Mouse (Mus musculus) gastrocnemius, postnatal 36 days (tissue): ENCODE data around the gene Sptbn2. TPM values are rescaled to one million over a fixed set of nuclear protein-coding genes. Genes with fewer than 3 reads are reported as not detected.
A peak's percentile ranks its signal among the peaks of the same experiment; 100 is the strongest.

ENCODE experiments used
- DNase-seq, 2 experiments: peaks; one replicate each; pipeline ENCODE4 v3.0.0; 2022
- intact Hi-C: fragments of 180-260 bp; cut with DNase I; formaldehyde crosslinking; loops from one replicate; pipeline ENCODE4 v1.15.1; 2025
- long read RNA-seq, 2 experiments: library from polyadenylated mRNA; stranded (forward); transcript quantifications; one replicate each; pipeline ENCODE4 v2.0.0; 2021
- total RNA-seq, 2 experiments: library from RNA; stranded (reverse); gene quantifications; 2 replicates each; pipeline ENCODE4 v1.2.3; 2021

Gene Sptbn2
- total RNA-seq, result under 1 TPM in 1 of 2 experiments, not detected in 1; 0.05 TPM
- long read RNA-seq, experiment 1, result 0 reads
- long read RNA-seq, experiment 2, result 0 reads

DNA sequence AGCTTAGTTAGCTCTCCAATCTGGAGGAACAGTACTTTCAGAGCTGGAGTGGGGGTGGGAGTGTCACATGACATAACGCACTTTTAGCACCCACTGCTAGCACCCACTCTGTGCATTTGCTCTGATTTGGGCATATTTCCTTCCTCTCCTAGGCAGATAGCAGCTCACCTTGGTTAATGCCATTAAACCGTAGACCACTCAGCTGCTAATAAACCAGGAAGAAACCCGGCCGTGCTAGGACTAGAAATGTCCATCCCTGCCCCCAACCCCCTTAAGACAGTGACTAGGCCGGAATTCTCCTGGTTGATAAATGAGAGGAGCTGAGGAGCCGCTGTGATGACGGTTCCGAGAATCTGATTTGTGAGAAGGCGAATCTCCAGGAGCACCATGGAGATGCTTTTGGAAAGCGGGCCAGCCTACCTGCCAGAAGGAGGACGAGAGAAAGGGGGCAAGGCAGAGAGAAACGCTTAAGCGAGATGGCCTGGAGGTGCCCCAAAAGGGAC is at the start of gene Sptbn2:
Sptbn2 (plus strand) TSS at position 70 of the 503 bp plus-strand sequence.
- intact Hi-C loops, result no loop called here

DNA sequence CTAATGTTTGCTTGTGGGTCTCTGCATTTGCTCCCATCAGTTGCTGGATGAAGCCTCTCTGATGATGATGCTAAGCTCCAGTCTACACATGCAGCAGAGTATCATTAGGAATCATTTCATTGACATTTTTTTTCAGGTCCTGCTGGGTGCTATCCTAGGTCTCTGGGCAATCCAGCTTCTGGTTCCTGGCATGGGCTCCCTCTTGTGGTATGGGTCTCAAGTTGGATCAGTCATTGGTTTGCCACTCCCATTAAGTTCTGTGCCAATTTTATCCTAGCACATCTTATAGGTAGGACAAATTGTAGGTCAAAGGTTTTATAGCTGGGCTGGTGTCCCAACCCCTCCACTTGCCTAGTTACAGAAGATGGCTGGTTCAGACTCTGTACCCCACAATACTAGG is 44.2 kb upstream of the Sptbn2 start:
- intact Hi-C loops, result no loop called here
- no peak for DNase-seq

More for the DNA sequence above, at the start of gene Sptbn2:
- DNase-seq, result no peak

DNA sequence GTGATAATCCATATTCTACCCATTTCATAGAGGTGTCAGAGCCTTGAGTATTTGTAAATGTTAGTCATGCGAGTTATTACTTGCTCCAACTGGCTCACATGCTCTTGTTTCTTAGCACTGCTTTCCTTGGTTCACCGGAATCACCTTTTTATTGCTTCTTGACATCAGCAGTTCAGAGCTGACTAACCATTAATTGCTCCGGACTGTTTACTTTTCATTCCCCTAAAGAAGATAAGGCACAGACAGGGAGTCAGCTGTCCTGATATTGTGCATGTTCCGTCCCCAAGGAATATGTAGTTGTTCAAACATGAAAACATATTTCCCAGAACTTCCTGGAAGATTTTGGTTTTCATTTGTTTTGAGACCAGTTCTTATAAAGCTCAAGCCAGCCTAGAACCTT is 40.2 kb upstream of the Sptbn2 start:
- intact Hi-C loops, result no loop called here
- DNase-seq, result no peak

DNA sequence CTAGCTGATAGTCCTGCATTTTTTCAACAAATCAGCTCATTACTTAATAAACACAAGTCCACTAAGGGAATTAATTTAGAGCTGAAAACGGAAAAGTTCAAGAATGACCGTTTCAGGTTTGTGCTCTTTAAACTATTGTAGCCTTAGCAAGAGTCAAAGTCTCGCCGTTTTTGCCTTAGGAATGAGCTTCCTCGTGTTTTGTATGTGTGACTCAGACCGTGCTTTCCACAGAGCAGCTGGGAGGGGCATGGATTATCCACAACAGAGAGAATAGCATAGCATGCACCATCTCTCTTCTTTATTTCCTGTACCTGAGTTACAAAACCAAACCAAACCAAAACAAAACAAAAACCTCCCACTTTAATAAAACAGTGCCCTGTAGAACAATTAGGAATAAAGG is 38.6 kb upstream of the Sptbn2 start:
- intact Hi-C loops, result no loop called here
- DNase-seq, result no peak

DNA sequence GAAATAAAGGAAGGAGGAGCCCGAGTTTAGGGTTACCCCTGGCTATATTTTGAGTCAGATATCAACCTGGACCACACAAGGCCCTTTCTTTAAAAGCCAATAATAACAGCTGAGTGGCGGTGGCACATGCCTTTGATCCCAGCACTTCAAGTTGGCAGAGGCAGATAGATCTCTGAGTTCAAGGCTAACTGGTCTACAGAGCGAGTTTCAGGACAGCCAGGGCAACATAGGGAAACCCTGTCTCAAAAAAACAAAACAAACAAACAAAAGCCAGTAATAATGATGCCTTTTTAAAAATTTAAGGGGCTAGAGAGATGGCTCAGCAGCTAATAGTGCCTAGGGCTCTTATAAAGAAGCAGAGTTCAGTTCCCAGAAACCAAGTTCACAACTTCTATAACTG is 16.6 kb upstream of the Sptbn2 start:
- intact Hi-C loops, result no loop called here
- DNase-seq, result no peak

DNA sequence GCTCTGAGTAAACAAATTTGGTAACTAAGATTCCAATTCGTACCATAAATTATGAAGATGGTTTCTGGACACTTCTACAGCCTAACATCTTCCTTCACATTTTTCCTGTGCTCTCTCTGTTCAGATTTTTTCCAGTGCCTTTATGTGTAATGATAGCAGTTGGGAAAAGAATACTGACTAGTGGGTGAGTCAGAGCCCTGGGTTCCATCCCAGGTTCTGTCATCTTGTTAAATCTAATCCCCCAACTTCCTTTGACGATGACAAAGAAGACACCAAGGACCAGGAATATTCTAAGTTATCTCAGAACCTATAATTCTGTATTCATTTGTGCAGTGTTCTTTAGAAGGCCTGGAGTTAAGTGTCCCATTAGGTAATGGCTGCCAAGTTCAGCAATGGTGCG is 13.8 kb upstream of the Sptbn2 start:
- intact Hi-C loops, result no loop called here
- no peak for DNase-seq

DNA sequence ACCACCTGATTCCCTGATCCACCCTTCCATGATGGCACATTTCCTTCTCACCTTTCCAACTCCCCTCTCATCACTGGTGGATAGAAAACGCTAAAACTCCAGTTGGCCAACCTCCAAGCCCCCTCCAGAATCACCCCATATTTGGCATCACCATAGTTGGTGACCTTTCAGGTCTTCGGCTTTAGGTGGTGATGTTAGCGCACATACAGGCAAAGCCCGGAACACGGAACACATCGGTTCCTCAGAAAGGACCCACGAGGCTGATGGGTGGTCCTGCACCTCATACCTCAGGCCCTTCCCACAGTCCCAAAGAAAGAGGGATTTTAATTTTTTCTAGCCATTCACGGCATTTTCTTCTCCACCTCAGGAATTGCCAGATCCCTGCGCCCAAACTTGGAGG is 13.2 kb upstream of the Sptbn2 start:
- DNase-seq, result no peak
- intact Hi-C loops, result no loop called here

DNA sequence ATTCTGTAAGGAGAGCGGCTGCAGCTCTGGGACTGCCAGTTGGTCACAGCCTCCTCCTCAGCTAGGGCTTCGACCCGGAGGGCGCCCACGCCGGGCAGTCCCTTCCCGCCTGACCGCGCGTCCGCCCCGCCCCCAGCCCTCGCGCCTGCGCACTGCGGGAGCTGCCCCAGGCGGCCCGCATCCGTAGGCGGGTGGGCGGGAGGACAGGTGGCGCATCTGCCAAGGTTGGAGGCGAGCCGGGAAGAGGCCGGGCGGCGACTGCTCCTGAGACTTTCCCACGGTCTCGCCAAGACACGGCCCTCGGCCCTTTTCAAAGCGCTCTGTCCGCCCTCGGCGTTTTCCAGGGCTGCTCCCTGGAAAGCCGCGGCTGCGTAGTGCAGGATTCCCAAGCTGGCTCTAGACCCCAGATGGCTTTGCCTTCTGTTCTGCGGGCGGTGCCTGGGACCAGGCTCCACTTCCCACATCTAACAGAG is 12.7 kb upstream of the Sptbn2 start, which contains the start of gene Gm960:
Gm960 (minus strand) TSS at position 464 of the 473 bp plus-strand sequence.
- intact Hi-C loops, result no loop called here
- peak; percentile 34 to 65 for DNase-seq

DNA sequence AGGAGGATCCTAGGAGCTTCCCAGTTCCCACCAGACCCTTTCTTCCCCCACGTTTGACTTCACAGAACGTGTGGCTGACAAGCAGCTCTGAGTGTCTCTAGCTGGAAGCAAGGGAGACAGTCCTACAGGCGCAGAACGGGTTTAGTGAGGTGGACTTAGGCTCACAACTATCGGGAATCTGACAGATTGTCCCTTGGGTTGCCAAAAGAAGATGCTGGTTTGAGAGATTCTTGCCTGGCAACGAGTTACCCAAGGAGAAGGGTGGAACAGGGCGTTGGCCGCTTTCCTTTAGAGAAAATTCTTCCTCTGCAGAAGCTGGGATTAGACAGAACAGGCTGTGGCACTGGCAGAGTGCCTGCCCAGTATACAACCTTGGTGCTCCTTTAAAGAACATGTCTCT is 12.1 kb upstream of the Sptbn2 start:
- intact Hi-C loops, result no loop called here

DNA sequence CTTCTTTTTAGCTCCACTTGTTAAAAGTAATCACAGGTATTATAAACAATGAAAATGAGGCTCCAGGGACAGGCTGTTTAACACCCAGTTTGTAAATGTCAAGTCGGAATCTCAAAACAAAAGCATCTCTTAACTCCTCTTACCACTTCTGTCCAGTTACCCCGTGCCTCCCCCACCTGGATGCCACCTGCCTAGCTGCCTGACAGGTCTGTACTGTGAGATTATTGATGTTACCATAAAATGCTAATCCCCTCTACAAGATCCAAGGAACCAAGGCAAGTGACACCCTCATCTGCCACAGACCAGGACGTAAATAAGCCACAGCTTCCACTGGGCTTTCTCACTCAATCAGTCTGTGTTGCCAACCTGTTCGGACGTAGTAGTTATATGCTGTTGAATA is 11.1 kb upstream of the Sptbn2 start:
- intact Hi-C loops, result no loop called here
- no peak for DNase-seq

More for the DNA sequence above, 12.1 kb upstream of the Sptbn2 start:
- DNase-seq, result no peak

DNA sequence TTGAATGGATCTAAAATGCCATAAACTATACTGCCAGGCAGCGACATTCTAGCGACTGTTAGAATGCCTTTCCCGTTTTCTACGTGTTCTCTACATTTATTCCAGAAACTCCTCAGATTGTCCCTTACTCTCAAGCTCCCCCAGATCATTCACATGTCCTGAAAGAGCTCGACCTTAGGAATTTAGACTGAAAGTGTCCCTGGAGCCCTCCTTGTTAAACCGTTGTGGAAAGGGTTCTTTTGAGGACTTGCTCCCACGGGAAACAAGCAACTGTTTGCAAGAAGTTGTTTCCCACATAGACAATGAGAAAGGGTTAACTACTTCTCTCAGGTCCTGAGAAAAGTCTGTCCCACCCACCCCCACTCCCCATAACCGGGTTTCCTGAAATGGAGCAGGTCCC is 10.3 kb upstream of the Sptbn2 start:
- DNase-seq, result no peak
- intact Hi-C loops, result no loop called here

DNA sequence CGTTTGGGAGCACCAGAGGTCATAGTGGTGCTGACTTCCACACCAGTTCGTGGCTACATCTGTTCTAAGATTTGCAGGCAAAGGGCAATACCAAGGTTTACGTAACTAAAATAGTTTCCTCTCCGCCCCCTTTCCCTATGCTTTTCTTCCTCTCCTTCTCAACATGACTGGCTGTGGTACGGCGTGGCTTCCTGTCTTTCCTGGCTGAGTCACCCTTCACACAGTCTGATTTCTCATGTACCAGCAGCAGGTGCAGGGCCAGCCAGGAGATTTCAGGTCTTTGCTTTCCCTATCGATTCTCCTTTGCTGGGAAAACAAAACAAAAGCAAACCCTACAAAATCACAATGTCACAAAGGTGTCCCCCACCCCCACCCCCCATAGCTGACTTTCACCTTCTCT is 9.7 kb upstream of the Sptbn2 start:
- intact Hi-C loops, result no loop called here
- DNase-seq, result no peak

DNA sequence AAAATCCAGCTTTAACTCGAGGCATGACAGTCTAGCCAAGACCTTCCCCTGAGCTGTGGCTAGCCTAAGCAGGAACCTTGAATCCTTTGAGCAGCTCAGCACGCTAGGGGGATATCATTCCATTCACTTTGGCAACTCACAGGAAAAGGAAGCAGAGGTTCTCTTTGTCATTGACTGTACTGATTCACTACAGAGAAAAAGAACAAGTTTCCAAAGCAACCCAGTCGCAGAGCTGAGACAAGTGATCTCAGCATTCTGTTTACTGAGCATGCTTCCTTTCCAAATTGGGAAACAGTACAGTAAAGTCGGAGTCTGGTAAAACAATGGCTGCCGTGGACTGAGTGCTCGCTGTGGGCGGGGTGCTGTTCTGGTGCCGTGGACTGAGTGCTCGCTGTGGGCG is 2.2 kb upstream of the Sptbn2 start:
- intact Hi-C loops, result no loop called here
- DNase-seq, result no peak

DNA sequence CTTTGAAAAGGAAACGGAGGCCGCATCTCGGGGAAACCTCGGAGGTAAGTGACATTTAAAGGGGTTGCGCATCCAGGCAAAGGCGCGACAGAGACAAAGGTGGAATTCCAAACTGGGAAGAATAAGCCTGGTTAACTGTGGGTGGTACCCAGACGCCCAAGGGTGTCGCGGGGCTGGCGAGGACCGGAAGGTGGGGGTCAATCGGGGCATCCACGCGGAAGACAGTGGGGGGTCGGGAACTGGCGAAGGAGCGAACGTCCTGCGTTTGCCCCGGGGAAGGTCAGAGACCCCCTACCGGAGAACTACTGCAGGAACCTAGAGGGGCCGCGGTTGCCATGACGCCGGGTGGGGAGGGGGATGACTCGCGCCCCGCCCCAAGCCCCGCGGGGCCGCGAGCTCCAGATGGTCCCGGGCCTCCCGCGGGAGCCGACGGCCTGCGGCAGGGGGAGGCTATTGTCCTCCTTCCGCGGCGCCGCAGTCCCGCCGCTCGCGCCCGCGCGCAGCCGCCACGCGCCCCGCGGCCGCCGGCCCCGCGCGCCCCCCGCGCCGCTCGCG is 711 bp downstream of the Sptbn2 start:
- no peak for DNase-seq
- intact Hi-C loops, result no loop called here

DNA sequence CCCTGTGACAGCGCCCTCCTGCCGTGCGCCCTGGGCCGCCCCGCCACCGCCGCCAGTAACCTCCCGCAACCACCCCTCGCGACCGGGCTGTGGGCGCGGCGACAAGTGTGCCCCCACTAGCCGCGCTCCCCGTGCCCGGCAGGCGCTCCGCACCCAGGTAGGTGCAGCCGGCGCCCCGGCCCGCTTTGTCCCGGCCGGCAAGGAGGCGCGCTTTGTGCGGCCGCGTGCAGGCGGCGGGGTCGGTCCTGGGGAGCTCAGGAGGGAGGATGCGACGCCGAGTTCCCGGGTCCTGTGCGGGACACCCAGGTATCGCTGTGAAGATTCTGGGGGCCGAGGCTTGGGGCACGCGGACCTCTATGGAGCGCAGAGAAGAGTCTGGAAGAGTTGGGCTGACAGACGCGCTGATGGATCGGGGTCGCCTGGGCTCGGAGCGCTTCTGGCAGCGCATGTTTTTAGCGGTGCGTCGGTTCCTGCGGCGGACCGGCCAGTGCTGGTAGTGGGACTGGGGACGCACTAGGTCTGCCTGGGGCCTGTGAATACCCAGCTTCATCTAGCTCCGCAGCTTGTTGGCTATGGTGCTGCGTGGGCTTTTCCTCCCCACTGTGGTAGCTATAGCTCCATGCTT is 1.3 kb downstream of the Sptbn2 start:
- DNase-seq, result no peak
- intact Hi-C loops, result no loop called here

DNA sequence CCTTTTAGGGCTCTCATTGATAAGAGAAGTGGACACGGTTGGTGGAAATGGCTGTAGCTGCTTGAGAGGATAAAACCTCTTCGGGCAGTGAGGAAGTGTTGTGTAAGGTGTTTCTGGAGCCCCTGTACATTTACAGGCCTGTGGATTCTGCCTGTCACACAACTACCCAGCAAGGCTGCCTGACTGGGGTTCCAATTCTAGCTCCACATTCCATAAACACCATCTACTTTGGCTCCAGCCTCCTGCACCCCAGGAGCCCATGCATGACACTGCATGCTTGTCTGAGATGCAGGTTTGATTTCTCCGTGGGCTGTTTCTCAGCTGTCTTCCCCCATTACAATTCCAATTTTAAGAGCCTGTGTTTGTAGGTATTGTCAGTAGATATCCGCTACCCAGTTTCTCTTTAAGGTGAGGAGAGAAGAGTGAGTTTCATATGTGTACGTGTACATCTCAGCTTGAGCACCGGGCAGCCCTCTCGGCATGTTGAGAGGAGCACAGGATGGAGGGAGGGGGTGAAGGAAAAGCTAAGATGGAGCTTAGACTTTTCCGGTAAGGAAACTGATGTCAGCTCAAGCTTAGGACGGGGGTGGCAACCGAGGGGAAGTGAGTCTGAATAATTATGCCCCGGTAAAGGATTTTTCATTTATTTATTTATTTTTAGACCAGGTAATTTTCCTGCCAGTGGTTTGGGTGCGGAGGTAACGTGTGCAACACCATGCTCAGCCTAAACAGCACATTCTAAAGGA is 2.0 kb downstream of the Sptbn2 start:
- intact Hi-C loops, result no loop called here
- no peak for DNase-seq

DNA sequence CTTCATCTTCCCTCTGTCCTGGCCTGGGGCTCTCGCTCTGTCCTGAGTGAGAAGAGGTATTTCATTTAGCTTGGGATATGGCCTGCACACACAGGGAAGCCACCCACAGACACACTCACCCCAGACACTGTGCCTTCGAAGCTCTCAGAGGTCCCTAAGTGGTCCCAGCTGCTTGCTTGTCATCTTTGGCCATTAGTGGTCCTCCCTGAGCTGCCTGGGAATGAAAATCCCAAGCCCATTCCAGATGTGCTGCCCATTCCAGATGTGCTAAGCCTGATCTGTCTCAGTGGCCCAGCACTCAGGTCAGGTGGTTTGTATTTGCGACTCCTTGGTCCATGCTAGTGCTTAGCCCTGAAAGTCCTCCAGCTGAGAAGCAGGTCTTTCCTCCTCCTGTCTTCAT is 2.9 kb downstream of the Sptbn2 start:
- no peak for DNase-seq
- intact Hi-C loops, result no loop called here

DNA sequence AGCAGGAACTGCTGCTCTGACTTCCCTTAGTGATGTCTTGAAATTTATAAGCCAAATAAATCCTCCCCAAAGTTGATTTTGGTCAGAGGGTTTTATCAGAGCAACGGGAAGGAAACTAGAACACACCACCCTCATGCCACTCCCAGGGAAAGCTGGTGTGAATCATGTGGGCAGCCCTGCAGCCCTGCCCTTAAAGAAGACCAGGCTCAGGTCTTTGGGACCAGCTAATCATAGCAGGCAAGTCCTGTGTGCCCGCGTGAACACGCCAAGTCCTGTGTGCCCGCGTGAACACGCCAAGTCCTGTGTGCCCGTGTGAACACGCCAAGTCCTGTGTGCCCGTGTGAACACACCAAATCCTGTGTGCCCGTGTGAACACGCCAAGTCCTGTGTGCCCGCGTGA is 5.8 kb downstream of the Sptbn2 start:
- intact Hi-C loops, result loop anchor here (5.0 kb wide), 2 partner anchors 39 to 59 kb away; no protein-coding TSS in a partner anchor

DNA sequence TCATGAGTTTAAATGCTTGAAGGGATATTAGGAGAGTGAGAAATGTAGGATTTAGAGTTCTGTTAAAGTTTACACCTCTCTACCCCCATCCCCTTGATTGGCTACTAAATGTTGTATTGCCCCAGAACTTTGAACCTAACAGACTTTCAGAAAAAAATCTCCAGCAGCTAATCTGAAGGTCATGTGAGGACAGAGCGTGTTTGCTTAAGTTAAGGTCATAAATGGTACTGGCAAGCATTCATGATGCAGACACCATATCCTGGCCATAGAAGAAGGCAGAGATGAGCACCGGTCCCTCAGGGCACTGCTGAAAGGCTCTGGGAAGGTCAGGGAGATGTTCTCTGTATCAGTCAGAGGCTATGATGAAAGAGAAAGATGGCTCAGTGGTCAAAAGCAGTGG is 6.3 kb downstream of the Sptbn2 start:
- no peak for DNase-seq
- intact Hi-C loops, result loop anchor here (5.0 kb wide), 2 partner anchors 40 to 60 kb away; no protein-coding TSS in a partner anchor

More for the DNA sequence above, 5.8 kb downstream of the Sptbn2 start:
- DNase-seq, result no peak

DNA sequence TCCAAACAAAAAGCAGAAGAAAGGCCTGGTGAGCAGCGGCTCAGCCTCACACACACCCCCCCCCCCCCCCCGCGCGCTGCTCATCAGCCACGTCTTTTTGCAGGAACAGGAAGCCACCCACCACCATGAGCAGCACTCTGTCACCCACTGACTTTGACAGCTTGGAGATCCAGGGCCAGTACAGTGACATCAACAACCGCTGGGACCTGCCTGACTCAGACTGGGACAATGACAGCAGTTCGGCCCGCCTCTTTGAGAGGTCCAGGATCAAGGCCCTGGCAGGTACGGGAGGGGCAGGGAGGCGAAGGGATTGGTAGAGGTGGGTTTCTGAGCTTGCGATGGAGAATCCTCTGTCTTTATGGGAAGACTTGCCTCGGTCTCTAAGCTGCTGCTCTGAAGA is 7.7 kb downstream of the Sptbn2 start:
- DNase-seq, result no peak
- intact Hi-C loops, result loop anchor here (5.0 kb wide), 2 partner anchors 41 to 61 kb away; no protein-coding TSS in a partner anchor

DNA sequence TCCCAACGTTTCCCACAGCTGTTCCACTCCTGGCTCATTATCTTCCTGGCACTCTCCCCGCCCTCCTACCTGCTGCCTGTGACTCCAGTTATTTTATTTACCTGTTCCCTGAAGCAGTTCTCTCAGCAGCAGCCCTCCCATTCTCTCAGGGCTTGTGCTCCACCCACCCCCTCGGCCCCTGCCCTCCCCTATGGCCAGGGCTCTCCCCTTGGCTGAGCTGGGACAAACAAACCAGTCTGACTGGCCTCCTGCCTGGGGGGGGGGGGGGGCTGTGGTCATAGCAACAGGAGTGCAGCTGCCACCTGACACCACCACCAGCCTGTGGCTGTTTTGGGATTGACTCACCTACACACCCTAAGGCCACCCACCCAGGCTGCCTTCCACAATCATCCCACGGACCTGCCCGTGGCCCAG is 8.4 kb downstream of the Sptbn2 start:
- intact Hi-C loops, result loop anchor here (5.0 kb wide), 2 partner anchors 42 to 62 kb away; no protein-coding TSS in a partner anchor
- DNase-seq, result no peak
